Mouse (Mus musculus) lung, adult 2 months (tissue): ENCODE measurements around the gene Ncapg2. TPM values are rescaled to one million over a fixed set of nuclear protein-coding genes. Genes with fewer than 3 reads are reported as not detected.

Experiments used
- DNase-seq: peaks from one replicate; pipeline ENCODE4 v3.0.0; 2022
- H3K4me1 ChIP-seq: fragments of 200-500 bp; 2 replicates; pipeline ENCODE4 v1.6.1; 2011; ENCODE audit warnings: low read length; ENCODE audit not compliant: control insufficient read depth, insufficient read depth
- H3K4me3 ChIP-seq: fragments of 200-500 bp; replicated peaks from 2 replicates; pipeline ENCODE3; 2011; ENCODE audit warnings: low read depth, mild to moderate bottlenecking, control low read depth, low read length; ENCODE audit errors: extremely low read depth
- CTCF ChIP-seq: fragments of 200-500 bp; IDR thresholded peaks from 2 replicates; pipeline ENCODE4 v1.5.1; 2011; ENCODE audit warnings: mild to moderate bottlenecking, low read length, control low read depth; ENCODE audit not compliant: insufficient read depth
- POLR2A ChIP-seq: fragments of 200-500 bp; IDR thresholded peaks from 2 replicates; pipeline ENCODE4 v1.6.1; 2011; ENCODE audit warnings: low read depth, mild to moderate bottlenecking, control low read depth, low read length, borderline replicate concordance; ENCODE audit errors: extremely low read depth
- WGBS: fragments of 180-500 bp; shearing (Covaris S2); methylation state at CpG from one replicate; pipeline ENCODE4 v1.1.7; 2018; 5-methylcytosine and 5-hydroxymethylcytosine counted together
- polyA plus RNA-seq: library from polyadenylated mRNA; depleted of rRNA; stranded (reverse); fragments of >200 nt; gene quantifications from 2 replicates; pipeline ENCODE4 v1.2.3, GENCODE M21; 2012; rRNA removed

Ncapg2 gene
- polyA plus RNA-seq, result 0.63 and 1.4 TPM in 2 replicates

DNA sequence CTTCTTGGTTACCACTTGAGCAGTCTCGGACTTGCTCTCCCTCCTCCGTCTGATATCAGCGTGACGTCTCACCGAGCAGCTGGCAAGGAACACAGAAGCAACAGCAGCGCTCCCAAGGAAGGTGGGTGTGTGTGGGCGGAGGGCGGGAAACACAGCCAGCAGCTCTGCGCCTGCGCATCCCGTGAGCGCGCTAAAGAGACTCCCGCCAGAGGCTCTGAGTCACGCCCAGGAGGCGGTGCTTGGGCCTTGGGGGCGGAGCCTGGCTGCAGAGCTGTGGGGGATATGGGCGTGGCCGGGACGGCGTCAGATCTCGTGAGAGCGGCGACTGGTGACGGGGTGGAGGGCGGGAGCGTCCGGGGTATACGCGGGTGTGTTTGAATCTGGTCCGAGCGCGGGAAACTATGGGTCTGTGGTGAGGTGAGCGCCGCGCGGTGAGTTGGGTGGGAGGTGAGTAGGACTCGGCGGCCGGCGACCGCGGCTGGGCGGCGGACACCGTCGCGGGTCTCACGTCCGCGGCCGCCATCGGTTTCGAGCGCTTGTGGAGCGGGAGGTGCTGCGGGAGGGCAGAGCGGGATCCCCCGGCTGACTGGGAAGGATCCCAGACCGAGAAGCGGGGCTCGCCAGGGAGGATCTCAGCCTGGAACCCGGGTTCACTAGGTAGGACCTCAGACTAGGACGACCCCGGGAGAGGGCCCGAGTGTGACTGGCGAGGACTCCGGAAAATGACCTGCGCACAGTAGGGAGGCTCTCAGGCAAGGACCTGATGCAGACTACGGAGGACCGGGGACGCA is at the start of gene Ncapg2:
Gene Ncapg2, plus strand, starts transcription at position 358 of the 791 bp plus-strand sequence.
- peak; percentile 99 for DNase-seq
- Histone ChIP-seq H3K4me1 (no peaks in the 10 kb centered on the region), H3K4me3 (peak within 1 kb of the TSS; percentile 63)
- TF ChIP-seq CTCF, result no peak
- TF ChIP-seq POLR2A, result 0 out of 2 replicates have a peak, but pooled peaks have one; percentile 19
- WGBS, result under 1% methylated on average over 72 of the region's 72 CpGs

DNA sequence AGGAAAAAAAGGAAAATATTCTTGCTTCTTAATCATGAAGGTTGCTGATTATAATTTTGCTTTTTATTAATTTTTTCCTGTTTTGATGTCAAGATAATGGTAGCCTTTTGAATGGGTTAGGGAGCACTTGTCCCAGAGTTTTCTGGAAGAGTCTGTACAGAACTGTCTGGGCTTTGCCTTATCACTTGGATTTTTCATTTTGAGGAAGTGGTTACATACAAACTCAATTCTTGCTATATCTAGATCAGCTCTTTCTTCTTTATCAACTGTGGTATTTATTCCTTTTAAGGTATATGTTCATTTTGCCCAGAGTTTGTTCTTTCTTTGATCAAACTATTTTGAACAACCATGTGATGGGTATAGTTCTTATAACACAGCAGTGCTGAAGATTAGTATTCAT is 43.1 kb upstream of the Ncapg2 start:
- no peak for TF ChIP-seq POLR2A
- no peak for TF ChIP-seq CTCF
- no peak for DNase-seq
- H3K4me1 ChIP-seq, result no peaks in the 10 kb centered on the region
- no peak overlapping the region for H3K4me3 ChIP-seq

DNA sequence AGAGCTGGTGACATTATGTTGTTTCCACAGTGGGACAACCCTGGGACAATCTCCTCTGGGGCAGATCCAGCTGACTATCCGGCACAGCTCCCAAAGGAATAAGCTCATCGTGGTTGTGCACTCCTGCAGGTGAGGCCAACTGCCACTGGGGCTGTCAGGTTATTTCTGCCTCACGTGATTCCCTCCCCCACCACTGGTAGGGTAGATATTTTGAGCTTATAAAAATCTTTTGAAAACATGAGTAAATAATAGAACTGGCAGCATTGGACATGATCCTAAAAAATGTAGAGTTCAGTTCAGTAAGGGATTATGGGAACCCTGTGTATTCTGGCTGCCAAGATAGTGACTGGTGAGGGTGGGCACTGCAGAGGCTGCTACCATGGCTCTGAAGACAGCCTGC is 38.3 kb upstream of the Ncapg2 start:
- WGBS, result 83% methylated on average over 3 of the region's 3 CpGs
- Histone ChIP-seq H3K4me3 (no peak overlapping the region), H3K4me1 (no peaks in the 10 kb centered on the region)
- no peak for DNase-seq
- TF ChIP-seq CTCF, result no peak
- TF ChIP-seq POLR2A, result no peak

DNA sequence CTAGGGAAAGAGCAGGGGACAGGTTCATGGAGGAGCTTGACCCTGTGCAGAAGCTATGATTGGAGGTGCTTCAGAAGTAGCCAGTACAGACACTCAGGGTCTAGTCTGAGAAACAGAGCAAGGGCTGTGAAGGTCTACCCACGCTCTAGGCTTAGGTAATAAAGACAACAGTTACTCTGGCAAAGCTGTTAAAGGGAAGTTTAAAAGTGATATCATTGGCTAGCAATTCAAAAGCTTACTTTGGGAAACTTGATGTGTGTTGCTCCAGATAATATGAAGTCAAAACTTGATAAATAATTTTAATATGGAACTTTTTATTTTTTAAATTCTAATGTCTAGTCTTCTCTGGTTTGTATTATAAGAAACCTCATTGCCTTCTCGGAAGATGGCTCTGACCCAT is 37.9 kb upstream of the Ncapg2 start:
- TF ChIP-seq POLR2A, result no peak
- Histone ChIP-seq H3K4me3 (no peak overlapping the region), H3K4me1 (no peaks in the 10 kb centered on the region)
- DNase-seq, result no peak
- WGBS, result 93% methylated on average over 2 of the region's 2 CpGs

DNA sequence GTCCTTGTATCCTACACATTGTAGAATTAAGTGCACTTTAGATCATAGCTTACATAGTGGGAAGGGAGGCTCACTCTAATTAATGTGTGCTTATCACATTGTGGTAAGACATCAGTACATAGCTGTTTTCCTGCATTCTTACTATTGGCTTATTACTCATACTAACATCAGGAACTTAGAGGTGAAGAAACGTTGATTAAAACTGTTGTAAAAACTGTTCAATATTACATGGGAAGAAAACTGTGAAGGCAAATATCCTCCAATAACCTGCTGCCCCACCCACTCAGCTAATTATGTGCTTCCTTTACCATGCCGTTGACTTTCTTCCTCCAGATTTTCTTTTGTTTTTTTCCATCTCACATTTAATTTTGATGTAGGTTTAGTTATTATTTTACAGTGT is 36.3 kb upstream of the Ncapg2 start:
- no peak for TF ChIP-seq POLR2A
- no peak for TF ChIP-seq CTCF
- H3K4me1 ChIP-seq, result no peaks in the 10 kb centered on the region
- 72% methylated on average over 2 of the region's 2 CpGs for WGBS
- no peak overlapping the region for H3K4me3 ChIP-seq
- no peak for DNase-seq

DNA sequence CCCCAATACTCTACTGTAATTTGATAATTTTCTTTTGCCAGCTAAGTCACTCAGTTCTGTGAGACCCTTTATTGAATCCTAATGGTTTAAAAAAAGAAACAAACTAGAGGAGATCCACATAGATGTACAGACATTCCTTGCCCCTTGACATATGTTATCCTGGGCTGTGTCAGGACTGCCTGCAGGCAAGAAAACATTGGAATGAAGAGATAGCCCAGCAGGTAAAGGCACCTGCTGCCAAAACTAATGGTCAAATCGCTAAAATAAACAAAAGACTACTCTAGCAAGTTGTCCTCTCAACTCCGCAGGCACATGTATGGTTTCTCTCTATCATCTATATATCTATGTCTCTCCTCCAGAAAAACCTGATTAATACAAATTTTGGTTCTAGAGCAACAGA is 22.1 kb upstream of the Ncapg2 start:
- DNase-seq, result no peak
- TF ChIP-seq POLR2A, result no peak
- TF ChIP-seq CTCF, result no peak
- Histone ChIP-seq H3K4me3 (no peak overlapping the region), H3K4me1 (no peaks in the 10 kb centered on the region)
- 79% methylated on average over 2 of the region's 2 CpGs for WGBS

DNA sequence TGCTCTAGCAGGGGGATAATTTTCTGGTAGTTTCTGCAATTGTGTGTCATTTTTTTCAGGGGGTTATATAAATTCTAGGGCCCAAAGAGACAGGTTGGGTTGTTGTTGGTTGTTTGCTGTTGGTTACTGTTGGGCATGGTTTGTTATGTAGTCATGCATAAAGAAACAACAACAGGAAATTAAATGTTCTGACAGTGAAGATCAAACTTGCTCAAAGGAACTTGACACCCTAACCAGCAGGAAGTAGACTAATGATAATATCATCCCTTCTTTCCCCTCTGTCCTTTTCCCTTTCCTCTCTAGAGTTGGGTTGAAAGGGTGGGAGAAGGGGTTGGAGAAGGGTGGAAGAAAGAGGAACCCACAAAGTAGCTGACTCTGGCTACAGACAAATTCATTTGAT is 21.2 kb upstream of the Ncapg2 start:
- TF ChIP-seq CTCF (no peak), POLR2A (no peak)
- no peak overlapping the region for H3K4me3 ChIP-seq
- H3K4me1 ChIP-seq, result no peaks in the 10 kb centered on the region
- no peak for DNase-seq

DNA sequence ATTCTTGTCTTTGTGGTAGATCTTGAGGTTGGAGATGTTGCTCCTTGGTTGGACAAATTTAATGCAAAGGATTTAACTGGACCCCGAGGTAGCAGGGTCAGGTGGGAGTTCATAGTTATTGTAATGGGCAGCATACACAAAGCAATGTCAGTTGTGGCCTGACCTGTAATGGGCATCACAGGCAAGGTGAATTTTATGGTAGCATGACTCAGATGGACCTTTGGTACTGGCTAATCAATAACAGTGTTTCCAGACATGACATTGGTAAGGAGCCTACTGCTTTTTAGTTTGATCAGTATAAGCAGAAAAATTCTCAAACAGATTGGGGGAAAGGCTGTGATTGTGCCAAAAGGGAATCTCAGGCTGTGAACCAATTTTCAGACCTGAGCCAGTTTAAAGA is 18.4 kb upstream of the Ncapg2 start:
- WGBS, result 74% methylated on average over 1 of the region's 1 CpGs
- Histone ChIP-seq H3K4me1 (no peaks in the 10 kb centered on the region), H3K4me3 (no peak overlapping the region)
- TF ChIP-seq POLR2A, result no peak
- no peak for TF ChIP-seq CTCF
- no peak for DNase-seq

DNA sequence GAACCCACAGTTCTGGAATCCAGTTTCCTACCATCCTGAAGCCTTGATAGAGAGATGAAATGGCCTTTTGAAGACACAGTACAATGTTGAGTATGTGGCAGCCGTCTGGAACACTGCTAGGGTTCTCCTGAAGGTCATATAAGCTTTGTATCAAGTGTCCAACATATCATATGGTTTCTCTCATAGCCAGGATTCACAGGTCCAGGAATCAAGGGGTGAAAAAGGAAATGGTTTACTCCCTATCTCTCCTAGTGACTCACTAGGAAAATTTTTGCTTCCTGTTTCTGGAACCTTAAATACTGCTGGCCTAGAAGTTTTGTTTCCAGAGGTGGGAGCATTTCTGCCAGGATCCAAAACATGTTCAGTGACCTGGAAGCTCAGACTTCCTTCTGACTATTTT is 15.3 kb upstream of the Ncapg2 start:
- WGBS, result 26% methylated on average over 1 of the region's 1 CpGs
- H3K4me1 ChIP-seq, result no peaks in the 10 kb centered on the region
- no peak overlapping the region for H3K4me3 ChIP-seq
- DNase-seq, result no peak
- TF ChIP-seq POLR2A (no peak), CTCF (no peak)

DNA sequence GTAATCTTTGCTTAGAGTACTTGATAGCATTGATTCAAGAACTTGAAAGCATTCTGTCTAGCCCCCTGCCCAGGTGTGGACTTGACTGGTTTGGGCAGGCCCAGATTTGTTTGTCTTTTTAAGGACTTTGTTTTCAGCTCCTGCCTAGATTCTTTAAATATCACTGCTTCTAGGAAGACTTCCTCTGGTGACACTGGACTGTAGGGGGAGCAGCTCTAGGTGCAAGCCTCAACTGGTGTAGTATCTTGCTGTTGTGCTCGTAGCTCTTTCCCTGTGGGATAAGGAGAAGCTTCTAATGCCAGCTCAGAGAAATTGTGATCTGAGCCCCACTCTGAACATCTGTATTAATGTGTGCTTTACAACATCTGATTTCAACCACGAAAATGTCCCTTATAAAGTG is 10.9 kb upstream of the Ncapg2 start:
- no peak for TF ChIP-seq POLR2A
- no peak for TF ChIP-seq CTCF
- Histone ChIP-seq H3K4me3 (no peak overlapping the region), H3K4me1 (no peaks in the 10 kb centered on the region)
- DNase-seq, result no peak
- WGBS, result 67% methylated on average over 2 of the region's 2 CpGs
